Mouse (Mus musculus) liver, adult 2 months (tissue): Measurements from ENCODE around the gene Cox8b.

ENCODE experiments used
- CTCF ChIP-seq: fragments of 200-500 bp; IDR thresholded peaks from 2 replicates; pipeline ENCODE4 v1.5.1; 2011; ENCODE audit warnings: low read depth, low read length, control low read depth
- POLR2A ChIP-seq: fragments of 200-500 bp; IDR thresholded peaks from 2 replicates; pipeline ENCODE4 v1.6.1; 2011; ENCODE audit warnings: low read length, control low read depth; ENCODE audit not compliant: insufficient read depth; ENCODE audit errors: extremely low read depth

GRCm38 (mm10) chr7:140877364-140877763 lies 22.9 kb downstream of the Cox8b start:
- TF ChIP-seq CTCF (no peak), POLR2A (no peak)
